ENCODE assay signal across 9 mouse cellular contexts in genomic region chr7:30490251-30490956, GRCm38 (mm10). TPM values are rescaled to one million over a fixed set of nuclear protein-coding genes. Genes with fewer than 3 reads are reported as not detected.
DNase-seq lines count a peak whose midpoint lies in the region; ATAC-seq and TF ChIP-seq lines count a peak whose summit lies in the region.
"Had no signal": no experiment of that assay in that cellular context is flagged by ENCODE, and none has a peak within 500 bp of the region (broad histone marks: within the 10 kb centered on the region; RNA-seq: fewer than 3 reads in every experiment).

No protein-coding gene starts in this region.

- H3K9ac ChIP-seq in kidney, embryonic 14.5 days (ENCODE audit: low read depth, low read length), result no peak overlapping the region
- H3K9ac ChIP-seq in MEL (ENCODE audit: control insufficient read depth, low read depth, low read length, poor library complexity, severe bottlenecking), result no peak overlapping the region

- peak; percentile 46 for DNase-seq in kidney, adult 9 months
- peak; percentile 72 for DNase-seq in MEL (ENCODE audit: low read depth, low spot score)
- peak; percentile 63 to 67 for DNase-seq in cerebellum, adult 18-20 months
- peak; percentile 61 for DNase-seq in kidney, postnatal 10 days
- peak; percentile 17 for DNase-seq in lung, adult 2 months
- peak; percentile 36 to 71 for DNase-seq in spleen, postnatal 4 days (ENCODE audit: low spot score in 2 of 2)
- no peak for DNase-seq in heart, adult 11 months

- H3K27me3 ChIP-seq in kidney, embryonic 14.5 days (ENCODE audit: control insufficient read depth, insufficient read depth, low read length), result no peaks in the 10 kb centered on the region
- H3K27me3 ChIP-seq in MEL (ENCODE audit: control insufficient read depth in 1 of 2, insufficient read depth in 2 of 2, low read length in 2 of 2), result no peaks in the 10 kb centered on the region

- no peaks in the 10 kb centered on the region for H3K36me3 ChIP-seq in kidney, embryonic 14.5 days (ENCODE audit: control insufficient read depth, insufficient read depth, low read length)
- H3K36me3 ChIP-seq in MEL (ENCODE audit: control insufficient read depth in 1 of 2, insufficient read depth in 2 of 2, low read length in 2 of 2), result no peaks in the 10 kb centered on the region

- H3K4me1 ChIP-seq in kidney, embryonic 14.5 days (ENCODE audit: control insufficient read depth, insufficient read depth, low read length), result peaks cover 6% of the 10 kb centered on the region; the same call in 1 of the 2 replicates
- no peaks in the 10 kb centered on the region for H3K4me1 ChIP-seq in MEL (ENCODE audit: control insufficient read depth in 1 of 2, insufficient read depth in 2 of 2, low read length in 2 of 2)
- no peaks in the 10 kb centered on the region for H3K4me1 ChIP-seq in lung, adult 2 months (ENCODE audit: control insufficient read depth, insufficient read depth, low read length)

- no peak overlapping the region for H3K4me2 ChIP-seq in kidney, embryonic 14.5 days (replicated peaks; ENCODE audit: low read depth, low read length)

- no peak for TF ChIP-seq POLR2A in MEL (IDR thresholded peaks at IDR 0.05; ENCODE audit: control insufficient read depth in 1 of 2, insufficient read depth in 1 of 2, low read depth in 1 of 2, low read length in 2 of 2, poor library complexity in 1 of 2)
- TF ChIP-seq POLR2A in lung, adult 2 months (IDR thresholded peaks at IDR 0.05; ENCODE audit: borderline replicate concordance, extremely low read depth, low read depth, low read length), result no peak

- ATAC-seq in kidney, embryonic 14.5 days (ENCODE audit: low FRiP score, low TSS enrichment), result no peak

- H3K27ac ChIP-seq in kidney, embryonic 14.5 days (ENCODE audit: low read depth, low read length), result no peak overlapping the region
- no peak overlapping the region for H3K27ac ChIP-seq in MEL (ENCODE audit: control insufficient read depth, low read depth, low read length)

- no peak for TF ChIP-seq EP300 in MEL (IDR thresholded peaks at IDR 0.05; ENCODE audit: low read depth in 1 of 2, low read length in 2 of 2)

- TF ChIP-seq RAD21 in MEL (IDR thresholded peaks at IDR 0.05; ENCODE audit: low read depth, low read length), result peak; percentile 62

- no peaks in the 10 kb centered on the region for H3K79me2 ChIP-seq in MEL (ENCODE audit: control insufficient read depth, insufficient read depth, low read length, poor library complexity)

- WGBS in kidney, embryonic 14.5 days, result 35% methylated on average over 16 of the region's 16 CpGs
- 27% methylated on average over 16 of the region's 16 CpGs for WGBS in lung, adult 2 months

- H3K9me3 ChIP-seq in kidney, embryonic 14.5 days (ENCODE audit: control insufficient read depth, low read length), result no peaks in the 10 kb centered on the region
- H3K9me3 ChIP-seq in MEL (replicated peaks; ENCODE audit: insufficient read depth, low read length), result no peaks in the 10 kb centered on the region

- TF ChIP-seq CTCF in MEL (IDR thresholded peaks at IDR 0.05 in 2 of 3, conservative IDR thresholded peaks at IDR 0.05 in 1 of 3; ENCODE audit: control insufficient read depth in 1 of 3, insufficient read depth in 1 of 3, low read depth in 2 of 3, low read length in 3 of 3, poor library complexity in 1 of 3, severe bottlenecking in 1 of 3), result peak; percentile 73 to 81 (median 80)
- TF ChIP-seq CTCF in lung, adult 2 months (IDR thresholded peaks at IDR 0.05; ENCODE audit: insufficient read depth, low read length), result peak; percentile 25; the same call in 1 of the 2 replicates

- H3K4me3 ChIP-seq in kidney, embryonic 14.5 days (ENCODE audit: low read length), result no peak overlapping the region
- H3K4me3 ChIP-seq in MEL (ENCODE audit: control insufficient read depth in 1 of 2, insufficient read depth in 1 of 2, low read depth in 2 of 2, low read length in 2 of 2), result no peak overlapping the region
- H3K4me3 ChIP-seq in lung, adult 2 months (replicated peaks; ENCODE audit: extremely low read depth, low read depth, low read length), result no peak overlapping the region

TF ChIP-seq in MEL, 35 proteins besides CTCF, POLR2A, EP300 and RAD21:
- TF ChIP-seq SMC3 (IDR thresholded peaks at IDR 0.05; ENCODE audit: low read depth, low read length), result peak; percentile 71
- no peak for TF ChIP-seq KAT2A (conservative IDR thresholded peaks at IDR 0.05; ENCODE audit: low read depth, low read length)
- peak; percentile 52; the same call in 1 of the 2 replicates for TF ChIP-seq ZC3H11A (IDR thresholded peaks at IDR 0.05; ENCODE audit: low read depth, low read length)

RNA-seq across cellular contexts. Expression of gene Prodh2, which starts 3.0 kb away (rescaled TPM):
- 0.94 and 2.3 TPM in 2 replicates for polyA plus RNA-seq in kidney, embryonic 14.5 days (2014; fragmentation: Nextera tagmentation; extraction: Ambion mirVana)
- not detected in 2 replicates for total RNA-seq in MEL (2012; rRNA removed)
- not detected for polyA plus RNA-seq in MEL (2012; ENCODE audit: insufficient read depth in 1 of 2, insufficient read length in 2 of 2, low read depth in 1 of 2, low replicate concordance in 2 of 2, missing spikeins in 1 of 2)
- 0.12 TPM in 1 of 2 replicates, not detected in the other for polyA plus RNA-seq in lung, adult 2 months (2012; rRNA removed)

RNA-seq across cellular contexts. Expression of gene Nphs1, which starts 32.3 kb away (rescaled TPM):
- polyA plus RNA-seq in kidney, embryonic 14.5 days (2014; fragmentation: Nextera tagmentation; extraction: Ambion mirVana), result 2.7 and 3.0 TPM in 2 replicates
- total RNA-seq in MEL (2012; rRNA removed), result 1.3 and 2.3 TPM in 2 replicates
- 1 to 10 TPM in 1 of 2 experiments, not detected in 1; 1.2 TPM for polyA plus RNA-seq in MEL (2012; ENCODE audit: insufficient read depth in 1 of 2, insufficient read length in 2 of 2, low read depth in 1 of 2, low replicate concordance in 2 of 2, missing spikeins in 1 of 2)
- polyA plus RNA-seq in lung, adult 2 months (2012; rRNA removed), result not detected in 2 replicates
- polyA plus RNA-seq: gonadal fat pad, adult 2 months had no signal

RNA-seq across cellular contexts. Expression of gene Kirrel2, which starts 32.9 kb away (rescaled TPM):
- 0.20 and 0.54 TPM in 2 replicates for polyA plus RNA-seq in kidney, embryonic 14.5 days (2014; fragmentation: Nextera tagmentation; extraction: Ambion mirVana)
- not detected in 2 replicates for total RNA-seq in MEL (2012; rRNA removed)
- not detected for polyA plus RNA-seq in MEL (2012; ENCODE audit: insufficient read depth in 1 of 2, insufficient read length in 2 of 2, low read depth in 1 of 2, low replicate concordance in 2 of 2, missing spikeins in 1 of 2)
- not detected in 2 replicates for polyA plus RNA-seq in lung, adult 2 months (2012; rRNA removed)
- polyA plus RNA-seq: gonadal fat pad, adult 2 months had no signal

RNA-seq across cellular contexts. Expression of gene Arhgap33, which starts 44.5 kb away (rescaled TPM):
- polyA plus RNA-seq in kidney, embryonic 14.5 days (2014; fragmentation: Nextera tagmentation; extraction: Ambion mirVana), result 13.4 and 17.3 TPM in 2 replicates
- 1.8 and 2.4 TPM in 2 replicates for total RNA-seq in MEL (2012; rRNA removed)
- polyA plus RNA-seq in MEL (2012; ENCODE audit: insufficient read depth in 1 of 2, insufficient read length in 2 of 2, low read depth in 1 of 2, low replicate concordance in 2 of 2, missing spikeins in 1 of 2), result 10 to 100 TPM in 1 of 2 experiments, not detected in 1; 22.3 TPM
- 21.4 and 24.0 TPM in 2 replicates for polyA plus RNA-seq in lung, adult 2 months (2012; rRNA removed)

RNA-seq across cellular contexts. Expression of gene Aplp1, which starts 45.1 kb away (rescaled TPM):
- polyA plus RNA-seq in kidney, embryonic 14.5 days (2014; fragmentation: Nextera tagmentation; extraction: Ambion mirVana), result 16.7 and 19.0 TPM in 2 replicates
- 1.5 and 1.9 TPM in 2 replicates for total RNA-seq in MEL (2012; rRNA removed)
- 1 to 10 TPM in 1 of 2 experiments, not detected in 1; 7.1 TPM for polyA plus RNA-seq in MEL (2012; ENCODE audit: insufficient read depth in 1 of 2, insufficient read length in 2 of 2, low read depth in 1 of 2, low replicate concordance in 2 of 2, missing spikeins in 1 of 2)
- polyA plus RNA-seq in lung, adult 2 months (2012; rRNA removed), result 9.5 and 11.8 TPM in 2 replicates
